Mouse (Mus musculus) adrenal gland, adult 18-20 months (tissue): ENCODE data around the gene Tmem116. TPM values are rescaled to one million over a fixed set of nuclear protein-coding genes. Genes with fewer than 3 reads are reported as not detected.

Source experiments
- DNase-seq, 2 experiments: peaks; one replicate each; pipeline ENCODE4 v3.0.0; 2021 to 2022; ENCODE audit warnings: low spot score in 2 of 2
- total RNA-seq, 2 experiments: library from RNA; stranded (reverse); gene quantifications; 1 replicate in 1 of 2; 2 replicates in 1 of 2; pipeline ENCODE4 v1.2.3; 2021

Tmem116 gene
- total RNA-seq, 2 experiments from 2014 or later = 2.1 to 2.3 TPM

DNA sequence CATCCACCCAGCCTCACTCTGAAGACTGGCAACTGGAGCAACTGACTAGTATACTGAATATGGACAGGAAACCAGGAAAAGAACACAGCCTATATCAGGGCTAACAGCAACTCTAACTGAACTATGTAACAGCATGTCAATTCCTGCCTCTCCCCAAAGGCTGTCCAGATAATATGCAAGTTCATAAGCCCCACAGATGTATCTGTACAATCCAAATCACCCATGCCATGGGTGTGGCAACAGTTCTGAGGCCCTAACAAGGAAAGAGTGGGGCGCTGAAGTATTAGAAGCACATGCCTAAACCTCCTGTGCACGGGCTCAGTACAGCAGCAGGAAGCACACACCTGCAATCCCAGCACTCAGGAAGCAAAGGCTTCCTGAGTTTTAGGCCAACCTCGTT is 83.4 kb downstream of the Tmem116 start:
- DNase-seq = no peak

DNA sequence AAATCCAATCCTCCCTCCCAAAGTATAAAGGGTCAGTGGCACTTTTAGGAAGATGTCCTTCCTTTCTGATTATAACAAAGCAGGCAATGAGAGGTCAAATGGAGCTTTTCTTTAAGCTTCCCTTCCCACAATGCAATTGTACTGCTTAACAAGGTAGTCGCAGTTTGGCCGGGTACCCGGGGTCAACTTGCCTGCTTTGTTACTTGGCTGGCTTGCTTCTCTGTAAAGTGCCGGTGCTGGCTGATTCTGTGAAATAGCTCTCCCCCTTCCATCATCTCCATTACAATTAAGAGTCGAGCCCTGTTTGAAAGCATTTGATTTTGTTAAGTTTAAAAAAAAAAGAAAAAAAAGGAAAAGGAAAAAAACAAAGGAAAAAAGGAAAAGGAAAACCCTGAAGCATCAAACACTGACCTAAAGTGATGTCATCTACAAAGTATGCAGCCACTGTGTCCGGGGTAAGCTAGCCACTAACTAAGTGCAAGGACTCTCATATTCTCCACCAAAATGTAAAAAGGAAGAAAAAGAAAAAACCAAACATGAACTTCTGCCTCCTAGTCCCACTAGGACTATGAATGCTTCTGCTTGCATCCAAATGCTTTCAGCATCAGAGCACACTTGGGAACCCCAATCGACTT is 85.3 kb downstream of the Tmem116 start:
- no peak for DNase-seq

GRCm38 (mm10) chr5:121537588-121537987 is 85.9 kb downstream of the Tmem116 start:
- DNase-seq = no peak

DNA sequence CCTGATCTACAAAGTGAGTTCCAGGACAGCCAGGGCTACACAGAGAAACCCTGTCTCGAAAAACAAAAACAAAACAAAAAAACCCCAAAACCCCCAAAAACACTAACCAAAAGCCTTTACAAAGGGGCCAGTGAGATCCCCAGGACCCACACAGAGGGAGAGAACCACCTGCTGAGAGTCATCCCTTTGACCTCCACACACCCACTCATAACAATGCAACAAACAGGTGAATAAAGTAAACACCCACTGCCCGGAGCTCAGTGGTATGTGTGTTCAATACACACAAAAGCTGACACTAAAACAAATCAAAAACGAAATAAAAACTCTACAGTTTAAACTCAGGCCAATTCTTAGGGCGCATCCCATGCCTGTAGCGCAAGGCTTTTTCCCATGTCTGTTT is 88.4 kb downstream of the Tmem116 start:
- no peak for DNase-seq

- DNase-seq = no peak
Observed at GRCm38 (mm10) chr5:121541235-121541634, 89.5 kb downstream of the Tmem116 start.

DNA sequence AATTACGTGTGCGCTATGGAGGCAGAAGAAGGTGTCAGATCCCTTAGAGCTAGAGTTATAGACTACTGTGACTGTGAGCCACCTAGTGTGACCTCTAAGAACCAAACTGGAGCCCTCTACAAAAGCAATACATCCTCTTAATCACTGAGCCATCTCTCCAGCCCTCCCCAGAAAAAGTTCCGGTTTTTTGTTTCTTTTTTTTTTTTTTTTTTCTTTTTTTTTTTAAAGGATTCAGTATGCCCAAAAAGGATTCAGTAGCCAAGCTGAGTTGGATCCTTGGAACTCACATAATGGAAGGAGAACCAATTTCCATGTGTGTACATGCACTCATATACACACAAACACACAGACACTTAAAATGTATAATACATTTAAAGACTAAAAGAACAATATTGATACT is 91.7 kb downstream of the Tmem116 start:
- no peak for DNase-seq

- DNase-seq = peak in 1 of 2 experiments; percentile 55
Observed at GRCm38 (mm10) chr5:121544910-121545792, 93.5 kb downstream of the Tmem116 start, which contains the start of the genes Adam1a and Gm42878. Gene Adam1a (minus strand): TSS chr5:121545482. Gene Gm42878 (minus strand): TSS chr5:121545482.

DNA sequence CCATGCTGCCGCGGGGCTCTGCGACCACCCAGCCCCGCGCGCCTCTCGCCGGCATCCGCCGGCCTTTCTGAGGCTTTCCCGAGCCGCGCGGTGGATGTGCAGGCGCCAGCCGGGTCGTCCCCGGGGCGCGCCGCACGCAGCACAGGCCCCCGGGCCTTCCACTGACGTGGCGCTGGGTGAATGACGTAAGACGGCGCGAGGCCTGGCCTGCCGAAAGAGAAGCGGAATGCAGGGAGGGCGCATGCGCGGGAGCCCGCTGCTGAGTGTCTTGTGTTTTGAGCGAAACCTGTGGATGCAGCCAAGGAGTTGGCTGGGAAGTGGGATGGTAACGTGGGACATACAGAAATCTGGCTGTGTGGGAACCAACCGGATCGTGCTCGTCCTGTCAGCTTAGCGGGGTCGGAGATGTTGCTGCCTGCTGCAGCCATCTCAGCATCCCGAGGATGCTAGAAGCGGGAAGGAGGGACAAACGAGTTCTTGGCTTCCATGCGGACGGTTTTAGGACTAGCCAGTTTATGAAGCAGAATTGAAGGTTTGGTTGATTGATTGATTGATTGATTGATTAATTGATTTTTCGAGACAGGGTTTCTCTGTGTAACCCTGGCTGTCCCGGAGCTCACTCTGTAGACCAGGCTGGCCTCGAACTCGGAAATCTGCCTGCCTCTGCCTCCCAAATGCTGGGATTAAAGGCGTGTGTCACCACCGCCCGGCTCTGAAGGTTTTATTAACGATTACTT is 94.3 kb downstream of the Tmem116 start, which contains the start of gene Mapkapk5:
Mapkapk5 (minus strand) TSS at position 113 of the 737 bp plus-strand sequence.
- DNase-seq = peak; percentile 99 to 100

DNA sequence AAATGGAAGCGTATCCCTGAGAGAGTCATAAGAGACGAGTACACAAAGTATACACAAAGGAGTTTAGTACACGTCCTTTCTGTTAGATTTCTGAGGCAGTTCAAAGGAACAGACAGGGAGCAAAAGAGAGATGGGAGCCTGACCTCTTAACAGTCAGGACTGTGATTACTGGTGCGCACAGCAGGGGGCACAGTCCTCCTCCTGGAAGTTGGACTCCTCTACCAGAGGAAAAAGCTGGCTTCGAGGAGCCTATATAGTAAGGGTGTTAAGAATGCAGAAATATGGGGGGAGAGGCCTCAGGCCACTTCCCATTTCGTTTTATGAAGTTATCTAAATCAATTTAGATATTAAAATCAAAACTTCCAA is 94.8 kb downstream of the Tmem116 start:
- DNase-seq = peak; percentile 25 to 45

DNA sequence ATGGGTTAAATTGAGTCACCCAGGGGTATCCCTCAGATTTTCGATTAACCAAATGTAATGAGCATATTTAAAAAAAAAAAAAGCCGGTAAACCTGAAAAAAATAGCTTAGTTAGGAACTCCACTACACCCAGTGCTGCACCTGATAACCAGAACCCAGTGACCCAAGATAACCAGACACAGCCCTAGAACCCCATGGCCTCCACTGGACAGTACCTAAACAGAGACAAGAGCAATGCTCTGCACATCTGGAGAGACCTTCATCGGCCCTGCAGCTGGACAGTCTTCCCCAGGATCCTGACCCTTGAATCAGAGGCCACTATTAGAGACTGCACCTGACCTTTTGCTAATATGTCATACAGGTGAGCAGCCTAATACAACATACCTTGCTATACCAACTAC is 95.4 kb downstream of the Tmem116 start:
- no peak for DNase-seq

DNA sequence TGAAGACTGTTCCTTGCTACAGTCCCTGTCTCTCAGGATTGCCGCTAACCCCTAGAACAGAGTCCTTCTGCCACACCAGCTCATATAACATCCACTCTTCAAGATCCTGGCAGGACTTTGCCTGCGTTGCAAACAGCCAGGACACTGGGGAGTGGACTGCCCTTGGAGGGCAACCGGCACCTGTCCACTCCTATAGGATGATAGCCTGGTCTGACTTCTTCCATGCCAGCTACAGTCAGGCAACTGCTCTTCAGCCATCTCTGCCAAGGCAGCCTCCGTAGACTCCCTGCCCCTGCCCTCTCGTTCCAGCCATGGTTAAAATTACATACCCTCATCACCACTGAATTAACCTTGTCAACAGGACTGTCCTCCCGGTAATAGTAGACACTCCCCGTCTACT is 97.5 kb downstream of the Tmem116 start:
- no peak for DNase-seq

GRCm38 (mm10) chr5:121562436-121562835 is 110.7 kb downstream of the Tmem116 start:
- no peak for DNase-seq

DNA sequence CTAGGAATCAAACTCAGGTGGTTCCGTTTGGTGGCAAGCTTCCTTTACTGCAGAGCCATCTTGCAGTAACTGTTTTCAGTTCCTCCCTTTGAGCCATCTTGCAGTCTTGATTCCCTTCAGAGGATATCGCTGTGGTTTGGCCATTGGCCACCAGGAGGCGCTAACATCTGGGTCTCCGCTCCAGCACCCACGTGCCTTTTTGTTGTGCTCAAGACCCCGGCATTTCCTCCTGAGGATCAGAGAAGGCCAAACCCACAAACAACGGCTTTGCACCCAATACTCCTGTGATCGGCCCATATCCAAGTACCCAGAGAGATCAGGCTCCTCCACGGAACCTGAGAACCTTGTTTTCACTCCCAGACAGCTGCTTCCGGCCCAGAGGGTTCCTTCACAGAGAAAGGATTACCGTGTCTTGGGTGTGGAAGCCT is 112.8 kb downstream of the Tmem116 start:
- DNase-seq = peak; percentile 91 to 93

GRCm38 (mm10) chr5:121566035-121566681 is 114.5 kb downstream of the Tmem116 start:
- DNase-seq = no peak

- DNase-seq = no peak
Observed at GRCm38 (mm10) chr5:121569881-121570420, 118.3 kb downstream of the Tmem116 start.

GRCm38 (mm10) chr5:121570787-121571186 is 119.1 kb downstream of the Tmem116 start:
- DNase-seq = no peak
